Mouse (Mus musculus): Measurements from ENCODE around the gene Rnf4. TPM values are rescaled to one million over a fixed set of nuclear protein-coding genes. Genes with fewer than 3 reads are reported as not detected.

Rnf4 gene
- total RNA-seq, 1 experiment, result 177 TPM

GRCm38 (mm10) chr5:34363115-34363514 lies 27.0 kb downstream of the Rnf4 start:
- in situ Hi-C loops (cut with MboI; ENCODE audit: low sequenced_read_pairs in 2 of 2, unreplicated experiment in 2 of 2), result no loop called here
- H3K27ac ChIP-seq (ENCODE audit: insufficient read depth, low read depth, low read length, poor library complexity, severe bottlenecking), result no peak overlapping the region
- no peak overlapping the region for H3K4me3 ChIP-seq (ENCODE audit: insufficient read depth in 1 of 2, low read depth in 1 of 2, low read length in 2 of 2, poor library complexity in 1 of 2, severe bottlenecking in 1 of 2)
- H3K9ac ChIP-seq (ENCODE audit: insufficient read depth, low read depth, low read length, poor library complexity, severe bottlenecking), result no peak overlapping the region
- TF ChIP-seq CHD2 (IDR thresholded peaks at IDR 0.05; ENCODE audit: low read depth, low read length) (no peak), ZNF384 (IDR thresholded peaks at IDR 0.05; ENCODE audit: low read depth, low read length) (peak; percentile 85)
- H3K4me1 ChIP-seq (ENCODE audit: control insufficient read depth in 2 of 2, insufficient read depth in 2 of 2, low read length in 2 of 2, poor library complexity in 1 of 2), result no peaks in the 10 kb centered on the region
- H3K9me3 ChIP-seq (ENCODE audit: control insufficient read depth, insufficient read depth, low read depth, low read length), result no peaks in the 10 kb centered on the region
- peaks cover 2% of the 10 kb centered on the region; the same call in 1 of the 2 replicates for H3K36me3 ChIP-seq (ENCODE audit: control insufficient read depth, insufficient read depth, low read length, poor library complexity, severe bottlenecking)
- no peak for DNase-seq (ENCODE audit: low read depth, low spot score)

GRCm38 (mm10) chr5:34368551-34369290 lies 32.6 kb downstream of the Rnf4 start:
- DNase-seq (ENCODE audit: low read depth, low spot score), result peak; percentile 26
- Histone ChIP-seq H3K36me3 (ENCODE audit: control insufficient read depth, insufficient read depth, low read length, poor library complexity, severe bottlenecking) (no peaks in the 10 kb centered on the region), H3K4me1 (ENCODE audit: control insufficient read depth in 2 of 2, insufficient read depth in 2 of 2, low read length in 2 of 2, poor library complexity in 1 of 2) (no peaks in the 10 kb centered on the region), H3K9ac (ENCODE audit: insufficient read depth, low read depth, low read length, poor library complexity, severe bottlenecking) (peak overlapping the region; percentile 62; the same call in 1 of the 2 replicates), H3K27ac (ENCODE audit: insufficient read depth, low read depth, low read length, poor library complexity, severe bottlenecking) (no peak overlapping the region), H3K9me3 (ENCODE audit: control insufficient read depth, insufficient read depth, low read depth, low read length) (no peaks in the 10 kb centered on the region), H3K4me3 (ENCODE audit: insufficient read depth in 1 of 2, low read depth in 1 of 2, low read length in 2 of 2, poor library complexity in 1 of 2, severe bottlenecking in 1 of 2) (peak overlapping the region; percentile 62 to 70)
- no peak for TF ChIP-seq ZC3H11A (IDR thresholded peaks at IDR 0.05; ENCODE audit: borderline replicate concordance, low read depth, low read length)
- no peak for TF ChIP-seq CHD2 (IDR thresholded peaks at IDR 0.05; ENCODE audit: low read depth, low read length)
- no peak for TF ChIP-seq HCFC1 (IDR thresholded peaks at IDR 0.05; ENCODE audit: borderline replicate concordance, insufficient read depth, low read length)
- no peak for TF ChIP-seq MAFK (IDR thresholded peaks at IDR 0.05; ENCODE audit: insufficient read depth, low read depth, low read length)
- TF ChIP-seq ZNF384 (IDR thresholded peaks at IDR 0.05; ENCODE audit: low read depth, low read length), result no peak
- in situ Hi-C loops (cut with MboI; ENCODE audit: low sequenced_read_pairs in 2 of 2, unreplicated experiment in 2 of 2), result no loop called here

GRCm38 (mm10) chr5:34369341-34370021 lies 33.4 kb downstream of the Rnf4 start, which contains the start of gene Fam193a:
Gene Fam193a (plus strand): TSS chr5:34369933.
- H3K9ac ChIP-seq (ENCODE audit: insufficient read depth, low read depth, low read length, poor library complexity, severe bottlenecking), result peak within 1 kb of the TSS; percentile 90
- peak within 1 kb of the TSS; percentile 67; the same call in 1 of the 2 replicates for H3K27ac ChIP-seq (ENCODE audit: insufficient read depth, low read depth, low read length, poor library complexity, severe bottlenecking)
- no peaks in the 10 kb centered on the region for H3K36me3 ChIP-seq (ENCODE audit: control insufficient read depth, insufficient read depth, low read length, poor library complexity, severe bottlenecking)
- peak within 1 kb of the TSS; percentile 70 to 97 for H3K4me3 ChIP-seq (ENCODE audit: insufficient read depth in 1 of 2, low read depth in 1 of 2, low read length in 2 of 2, poor library complexity in 1 of 2, severe bottlenecking in 1 of 2)
- H3K9me3 ChIP-seq (ENCODE audit: control insufficient read depth, insufficient read depth, low read depth, low read length), result no peaks in the 10 kb centered on the region
- no peaks in the 10 kb centered on the region for H3K4me1 ChIP-seq (ENCODE audit: control insufficient read depth in 2 of 2, insufficient read depth in 2 of 2, low read length in 2 of 2, poor library complexity in 1 of 2)
- TF ChIP-seq HCFC1 (IDR thresholded peaks at IDR 0.05; ENCODE audit: borderline replicate concordance, insufficient read depth, low read length), result peak; percentile 91
- no peak for TF ChIP-seq MAFK (IDR thresholded peaks at IDR 0.05; ENCODE audit: insufficient read depth, low read depth, low read length)
- in situ Hi-C loops (cut with MboI; ENCODE audit: low sequenced_read_pairs in 2 of 2, unreplicated experiment in 2 of 2), result no loop called here
- peak; percentile 83 for DNase-seq (ENCODE audit: low read depth, low spot score)

- Histone ChIP-seq H3K36me3 (ENCODE audit: control insufficient read depth, insufficient read depth, low read length, poor library complexity, severe bottlenecking) (no peaks in the 10 kb centered on the region), H3K27ac (ENCODE audit: insufficient read depth, low read depth, low read length, poor library complexity, severe bottlenecking) (peak overlapping the region; percentile 67; the same call in 1 of the 2 replicates), H3K4me1 (ENCODE audit: control insufficient read depth in 2 of 2, insufficient read depth in 2 of 2, low read length in 2 of 2, poor library complexity in 1 of 2) (no peaks in the 10 kb centered on the region), H3K9me3 (ENCODE audit: control insufficient read depth, insufficient read depth, low read depth, low read length) (no peaks in the 10 kb centered on the region), H3K4me3 (ENCODE audit: insufficient read depth in 1 of 2, low read depth in 1 of 2, low read length in 2 of 2, poor library complexity in 1 of 2, severe bottlenecking in 1 of 2) (peak overlapping the region; percentile 65 to 97), H3K9ac (ENCODE audit: insufficient read depth, low read depth, low read length, poor library complexity, severe bottlenecking) (peak overlapping the region; percentile 90)
- TF ChIP-seq MAFK (IDR thresholded peaks at IDR 0.05; ENCODE audit: insufficient read depth, low read depth, low read length) (no peak), HCFC1 (IDR thresholded peaks at IDR 0.05; ENCODE audit: borderline replicate concordance, insufficient read depth, low read length) (no peak), ZNF384 (IDR thresholded peaks at IDR 0.05; ENCODE audit: low read depth, low read length) (no peak), CHD2 (IDR thresholded peaks at IDR 0.05; ENCODE audit: low read depth, low read length) (no peak), ZC3H11A (IDR thresholded peaks at IDR 0.05; ENCODE audit: borderline replicate concordance, low read depth, low read length) (no peak)
- DNase-seq (ENCODE audit: low read depth, low spot score), result no peak
- in situ Hi-C loops (cut with MboI; ENCODE audit: low sequenced_read_pairs in 2 of 2, unreplicated experiment in 2 of 2), result no loop called here
These were observed 34.1 kb downstream of the Rnf4 start for GRCm38 (mm10) chr5:34370022-34370823.
